Mouse (Mus musculus): Measurements from ENCODE around the gene Terf2ip. TPM values are rescaled to one million over a fixed set of nuclear protein-coding genes. Genes with fewer than 3 reads are reported as not detected.

Terf2ip gene
- polyA plus RNA-seq, 1 experiment = 4.4 TPM

- WGBS = 91% methylated on average over 6 of the region's 6 CpGs
- no peak for DNase-seq (ENCODE audit: low read depth, low spot score)
Measured at GRCm38 (mm10) chr8:112005601-112006000, 5.6 kb upstream of the Terf2ip start.

GRCm38 (mm10) chr8:112007669-112008068 is 3.5 kb upstream of the Terf2ip start:
- WGBS = 73% methylated on average over 2 of the region's 2 CpGs
- no peak for DNase-seq (ENCODE audit: low read depth, low spot score)

- no peak for DNase-seq (ENCODE audit: low read depth, low spot score)
- whole genome bisulfite sequencing = 62% methylated on average over 7 of the region's 7 CpGs
Measured at GRCm38 (mm10) chr8:112009558-112009957, 1.6 kb upstream of the Terf2ip start.

- no peak for DNase-seq (ENCODE audit: low read depth, low spot score)
- under 1% methylated on average over 40 of the region's 40 CpGs for WGBS
Measured at GRCm38 (mm10) chr8:112011816-112012242, 631 bp downstream of the Terf2ip start.

GRCm38 (mm10) chr8:112014936-112015335 is 3.7 kb downstream of the Terf2ip start, which contains the start of gene Gm6793:
Gene Gm6793, minus strand, starts transcription at chr8:112015036.
- no peak for DNase-seq (ENCODE audit: low read depth, low spot score)
- WGBS = 94% methylated on average over 11 of the region's 11 CpGs

- DNase-seq (ENCODE audit: low read depth, low spot score) = no peak
- 71% methylated on average over 7 of the region's 7 CpGs for whole genome bisulfite sequencing
Measured at GRCm38 (mm10) chr8:112029455-112029854, 18.3 kb downstream of the Terf2ip start.

GRCm38 (mm10) chr8:112030663-112031062 is 19.5 kb downstream of the Terf2ip start:
- no peak for DNase-seq (ENCODE audit: low read depth, low spot score)
- 71% methylated on average over 6 of the region's 6 CpGs for WGBS

- WGBS = 71% methylated on average over 7 of the region's 7 CpGs
- DNase-seq (ENCODE audit: low read depth, low spot score) = no peak
Measured at GRCm38 (mm10) chr8:112033071-112033470, 21.9 kb downstream of the Terf2ip start.

GRCm38 (mm10) chr8:112034603-112035002 is 23.4 kb downstream of the Terf2ip start:
- peak; percentile 45 for DNase-seq (ENCODE audit: low read depth, low spot score)
- 11% methylated on average over 8 of the region's 8 CpGs for WGBS

GRCm38 (mm10) chr8:112037521-112037920 is 26.3 kb downstream of the Terf2ip start:
- no peak for DNase-seq (ENCODE audit: low read depth, low spot score)
- WGBS = 78% methylated on average over 18 of the region's 18 CpGs

GRCm38 (mm10) chr8:112045182-112045581 is 34.0 kb downstream of the Terf2ip start:
- WGBS = 84% methylated on average over 5 of the region's 5 CpGs

GRCm38 (mm10) chr8:112045896-112046295 is 34.7 kb downstream of the Terf2ip start:
- 2% methylated on average over 7 of the region's 7 CpGs for WGBS
- peak; percentile 64 for DNase-seq (ENCODE audit: low read depth, low spot score)

More at GRCm38 (mm10) chr8:112045182-112045581, 34.0 kb downstream of the Terf2ip start:
- DNase-seq (ENCODE audit: low read depth, low spot score) = no peak

- no peak for DNase-seq (ENCODE audit: low read depth, low spot score)
- 69% methylated on average over 6 of the region's 6 CpGs for WGBS
Measured at GRCm38 (mm10) chr8:112048293-112048692, 37.1 kb downstream of the Terf2ip start.

- 78% methylated on average over 6 of the region's 6 CpGs for WGBS
- DNase-seq (ENCODE audit: low read depth, low spot score) = no peak
Measured at GRCm38 (mm10) chr8:112049984-112050383, 38.8 kb downstream of the Terf2ip start.

- WGBS = 73% methylated on average over 9 of the region's 9 CpGs
- DNase-seq (ENCODE audit: low read depth, low spot score) = no peak
Measured at GRCm38 (mm10) chr8:112051537-112051936, 40.3 kb downstream of the Terf2ip start.

- DNase-seq (ENCODE audit: low read depth, low spot score) = no peak
Measured at GRCm38 (mm10) chr8:112054456-112054855, 43.3 kb downstream of the Terf2ip start.

- DNase-seq (ENCODE audit: low read depth, low spot score) = peak; percentile 7
- 31% methylated on average over 4 of the region's 4 CpGs for WGBS
Measured at GRCm38 (mm10) chr8:112061372-112061771, 50.2 kb downstream of the Terf2ip start.

Other genes starting within 250 kb of the Terf2ip start
- gene Cfdp1, start 157.1 kb upstream of the Terf2ip start, polyA plus RNA-seq (2012; rRNA removed) = 5.5 and 5.7 TPM in 2 replicates
- gene Tmem170, start 134.6 kb upstream of the Terf2ip start, polyA plus RNA-seq (2012; rRNA removed) = 9.0 and 13.2 TPM in 2 replicates
- gene Chst5, start 101.0 kb upstream of the Terf2ip start, polyA plus RNA-seq (2012; rRNA removed) = 0.15 and 0.20 TPM in 2 replicates
- gene Tmem231, start 77.5 kb upstream of the Terf2ip start, polyA plus RNA-seq (2012; rRNA removed) = 1.2 and 1.3 TPM in 2 replicates
- gene Gabarapl2, start 70.7 kb upstream of the Terf2ip start, polyA plus RNA-seq (2012; rRNA removed) = 43.1 and 49.7 TPM in 2 replicates
- 1.7 and 2.2 TPM in 2 replicates for gene Adat1, start 19.1 kb upstream of the Terf2ip start, polyA plus RNA-seq (2012; rRNA removed)
- gene Kars, start 75 bp upstream of the Terf2ip start, polyA plus RNA-seq (2012; rRNA removed) = 68.3 and 79.5 TPM in 2 replicates
- gene Gm6793, start 3.6 kb downstream of the Terf2ip start, polyA plus RNA-seq (2012; rRNA removed) = not detected in 2 replicates

Measured in large intestine, adult 2 months (tissue).